Mouse (Mus musculus) embryo, embryonic 11.5 days (tissue): ENCODE measurements around the gene Smyd5.

Experiments used
- DNase-seq: peaks from one replicate; pipeline ENCODE4 v3.0.0-alpha.2; 2012; ENCODE audit warnings: low read depth, low spot score

Gene Smyd5

DNA sequence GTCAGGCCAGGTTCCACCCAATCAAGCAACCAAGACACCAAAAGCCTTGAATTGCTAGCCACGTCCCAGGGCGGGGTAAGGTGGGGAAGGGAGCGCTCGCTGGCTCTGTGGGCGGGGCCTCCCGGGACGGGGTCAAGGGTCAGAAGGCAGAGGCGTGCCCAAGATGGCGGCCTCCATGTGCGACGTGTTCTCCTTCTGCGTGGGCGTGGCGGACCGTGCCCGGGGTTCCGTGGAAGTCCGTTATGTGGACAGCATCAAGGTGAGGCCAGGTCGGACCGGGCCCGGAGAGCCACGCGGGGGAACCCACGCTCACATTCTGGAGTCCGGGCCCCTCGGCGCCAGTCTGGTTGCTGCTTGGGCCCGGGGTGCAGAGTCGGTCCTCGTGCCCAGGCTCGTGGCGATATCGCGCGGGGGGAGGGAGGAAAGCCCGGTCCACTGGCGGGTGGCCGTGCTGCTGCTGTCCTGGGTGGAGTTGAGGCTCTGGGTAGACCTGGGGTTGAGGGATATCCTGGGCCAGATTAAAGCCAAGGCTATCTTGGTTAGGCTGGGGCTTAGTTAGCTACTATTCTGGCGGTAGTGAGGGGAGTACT is at the start of gene Smyd5:
Gene Smyd5, plus strand, starts transcription at position 148 of the 590 bp plus-strand sequence.
- peak; percentile 81 for DNase-seq

DNA sequence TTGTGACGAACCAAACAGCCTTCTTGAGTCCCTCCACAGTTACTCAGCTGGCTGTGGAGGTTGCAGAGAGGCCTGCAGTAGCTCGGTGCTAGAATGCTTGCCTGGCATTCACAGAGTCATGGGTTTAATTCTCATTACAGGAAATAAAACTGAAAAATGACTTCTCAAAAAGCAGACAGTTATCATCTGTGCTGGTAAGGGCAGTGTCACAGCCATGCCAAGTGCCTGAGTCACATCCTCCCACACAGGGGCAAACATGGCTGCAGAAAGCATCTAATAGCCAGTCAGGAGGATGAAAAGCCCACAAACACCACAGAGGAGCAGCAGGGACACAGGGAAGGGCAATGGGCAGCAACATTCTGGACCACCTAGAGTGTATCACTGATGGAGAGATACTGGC is 49.0 kb upstream of the Smyd5 start:
- DNase-seq: no peak

DNA sequence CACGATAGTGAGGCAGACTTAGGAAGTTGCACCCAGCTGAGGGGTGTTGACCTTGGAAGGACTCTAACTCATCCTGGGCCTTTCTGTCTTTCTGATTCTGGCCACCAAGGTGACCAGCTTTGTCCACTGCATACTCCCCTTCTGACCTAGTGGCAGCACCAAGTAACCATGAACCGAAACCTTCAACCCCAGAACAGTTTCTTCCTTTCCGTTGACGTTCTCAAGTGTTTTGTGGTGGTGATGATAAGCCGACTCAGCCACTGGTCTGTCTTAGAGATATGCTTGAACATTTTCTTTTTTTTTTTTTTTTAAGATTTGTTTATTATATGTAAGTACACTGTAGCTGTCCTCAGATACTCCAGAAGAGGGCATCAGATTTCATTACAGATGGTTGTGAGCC is 43.2 kb upstream of the Smyd5 start:
- no peak for DNase-seq

DNA sequence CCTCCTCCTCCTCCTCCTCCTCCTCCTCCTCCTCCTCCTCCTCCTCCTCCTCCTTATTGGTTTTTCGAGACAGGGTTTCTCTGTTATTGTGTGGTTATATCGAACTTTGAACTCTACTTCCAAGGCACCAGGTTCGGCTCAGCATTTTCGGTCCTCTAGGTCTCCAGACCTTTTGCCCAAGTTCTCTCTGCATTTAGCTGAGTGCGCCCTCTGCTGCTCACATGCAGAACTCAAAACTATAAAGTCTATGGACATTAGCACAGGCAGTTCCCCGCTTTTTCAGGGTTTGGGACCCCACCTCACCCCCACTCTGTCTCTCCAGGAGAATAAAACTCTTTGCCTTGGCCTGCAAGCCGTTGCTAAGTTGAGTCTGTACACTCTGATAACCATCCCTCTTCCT is 40.0 kb upstream of the Smyd5 start:
- DNase-seq: peak; percentile 51

DNA sequence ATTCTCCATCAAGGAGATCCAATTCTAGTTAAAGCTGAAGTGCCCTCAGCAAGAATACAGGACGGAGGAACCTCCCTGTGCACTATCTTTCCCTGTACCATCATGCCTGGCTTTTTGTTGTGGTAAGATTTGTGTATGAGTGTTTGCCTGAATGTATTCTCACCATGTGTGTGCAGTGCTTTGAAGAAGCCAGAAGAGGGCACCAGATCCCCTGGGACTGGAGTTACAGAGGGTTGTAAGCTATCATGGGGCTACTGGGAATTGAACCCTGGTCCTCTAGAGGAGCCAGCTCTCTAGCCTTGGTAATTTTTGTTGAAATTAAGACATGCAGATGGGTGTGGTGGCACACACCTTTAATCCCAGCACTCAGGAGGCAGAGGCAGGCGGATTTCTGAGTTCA is 36.4 kb upstream of the Smyd5 start:
- DNase-seq: no peak

DNA sequence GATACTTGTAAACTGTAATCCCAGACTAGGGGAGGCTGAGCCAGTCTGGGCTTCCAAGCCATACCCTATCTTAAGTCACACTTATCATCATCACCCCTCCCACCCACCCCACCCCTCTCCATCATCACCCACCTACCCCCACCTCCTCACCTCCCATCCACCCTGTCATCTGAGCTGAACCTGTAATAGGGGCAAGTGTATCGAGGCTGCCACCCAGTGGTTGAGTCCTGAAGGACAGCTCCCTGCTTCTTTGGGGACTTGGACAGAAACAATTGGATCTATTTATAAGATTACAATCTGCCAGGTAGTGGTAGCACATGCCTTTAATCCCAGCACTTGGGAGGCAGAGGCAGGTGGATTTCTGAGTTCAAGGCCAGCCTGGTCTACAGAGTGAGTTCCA is 34.6 kb upstream of the Smyd5 start:
- no peak for DNase-seq

DNA sequence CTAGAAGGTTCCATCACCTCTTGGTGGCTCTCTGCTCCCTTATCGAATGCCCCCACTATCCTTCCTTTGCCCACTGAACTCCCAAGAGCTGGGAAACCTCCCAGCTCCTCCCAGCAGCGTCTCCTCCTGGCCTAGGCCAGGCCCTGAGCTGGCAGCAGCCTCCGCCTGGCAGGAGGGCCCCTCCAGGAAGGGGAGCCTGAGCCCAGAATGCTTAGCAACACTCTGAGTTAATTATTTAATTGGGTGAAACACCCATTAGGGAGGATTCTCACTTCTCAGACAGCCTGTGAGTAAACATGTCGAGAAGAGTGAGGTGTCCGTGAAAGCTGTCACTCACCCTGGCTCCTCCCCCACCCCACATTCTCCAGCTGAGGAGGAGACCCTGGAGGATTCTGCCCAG is 32.1 kb upstream of the Smyd5 start:
- DNase-seq: no peak

DNA sequence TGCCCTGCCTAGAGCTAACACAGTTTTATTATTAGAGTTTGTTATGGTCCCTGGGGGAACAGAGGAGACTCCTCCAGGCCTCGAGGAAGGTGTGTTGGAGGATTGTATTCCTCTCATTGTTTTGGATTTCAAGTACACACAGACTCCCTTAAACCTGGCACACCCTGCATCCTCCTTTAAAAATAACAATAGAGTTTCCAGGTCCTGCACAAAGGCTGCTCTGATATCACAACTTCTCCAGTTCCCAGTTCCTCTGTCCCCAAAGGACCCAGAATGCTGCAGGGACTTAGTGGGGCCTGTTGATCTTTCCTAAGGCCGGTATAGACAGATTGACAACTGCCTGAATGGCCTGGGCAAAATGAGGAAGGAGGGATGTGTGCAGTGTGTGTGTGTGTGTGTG is 29.2 kb upstream of the Smyd5 start:
- DNase-seq: no peak

DNA sequence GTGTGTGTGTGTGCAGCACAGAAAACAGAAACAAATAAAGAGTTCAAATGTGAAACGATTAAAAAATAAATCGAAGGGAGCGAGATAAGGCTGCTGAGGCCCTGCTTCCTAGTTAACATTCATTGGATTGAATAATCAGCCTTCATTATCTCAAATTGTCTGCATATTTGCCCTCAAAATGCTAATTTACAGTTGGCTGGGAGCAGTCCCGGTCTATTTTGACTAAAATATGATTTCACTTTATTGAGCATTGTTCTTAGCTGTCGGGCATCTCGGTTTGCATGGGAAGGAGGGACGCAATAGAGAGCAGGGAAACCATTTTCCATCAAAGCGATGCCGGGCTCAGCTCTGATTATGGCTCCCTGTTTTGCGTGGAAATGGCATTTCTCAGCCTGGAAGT is 28.8 kb upstream of the Smyd5 start:
- no peak for DNase-seq

DNA sequence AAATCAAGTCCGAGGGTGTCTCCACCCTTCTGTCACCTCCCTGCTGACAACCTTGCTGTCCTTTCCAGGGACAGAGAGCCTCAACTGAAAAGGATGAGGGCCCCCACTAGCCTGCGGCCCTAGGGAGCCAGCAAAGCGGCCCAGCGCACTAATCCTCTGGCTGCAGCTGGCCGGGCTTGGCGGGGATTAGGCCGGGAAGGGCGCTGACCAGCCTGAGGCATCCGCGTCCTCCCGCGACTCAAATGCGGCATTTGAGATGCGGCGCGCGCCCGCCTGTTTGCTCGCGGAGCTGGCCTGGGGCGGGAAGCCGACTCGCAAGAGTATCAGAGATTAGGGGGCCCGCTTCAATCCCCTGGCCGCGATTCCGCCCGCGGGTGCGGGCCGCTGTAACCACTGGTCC is 22.8 kb upstream of the Smyd5 start:
- DNase-seq: no peak

DNA sequence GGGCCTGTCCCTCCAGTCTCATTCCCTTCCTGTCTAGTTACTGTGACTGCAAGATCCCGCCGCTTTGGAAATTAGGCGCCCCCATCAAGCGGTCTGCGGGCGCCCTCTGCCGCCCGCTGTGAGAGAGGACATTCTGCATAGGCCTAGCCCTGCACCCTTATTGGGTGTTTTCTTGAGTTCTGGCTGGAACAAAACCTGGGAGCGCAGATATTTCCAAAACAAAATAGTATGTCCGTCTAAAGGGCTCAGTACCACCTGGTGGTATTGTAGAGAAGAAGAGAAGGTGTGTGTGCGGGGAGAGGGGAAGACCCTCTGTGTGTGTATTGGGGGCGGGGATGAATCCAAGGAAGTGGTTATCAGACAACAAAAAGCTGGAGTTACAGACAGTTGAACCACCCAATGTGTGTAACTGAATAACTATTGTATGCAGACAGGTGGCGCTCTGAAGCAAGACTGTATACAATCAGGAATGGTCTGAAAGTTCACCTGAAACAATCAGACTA is 21.0 kb upstream of the Smyd5 start:
- peak; percentile 67 for DNase-seq

DNA sequence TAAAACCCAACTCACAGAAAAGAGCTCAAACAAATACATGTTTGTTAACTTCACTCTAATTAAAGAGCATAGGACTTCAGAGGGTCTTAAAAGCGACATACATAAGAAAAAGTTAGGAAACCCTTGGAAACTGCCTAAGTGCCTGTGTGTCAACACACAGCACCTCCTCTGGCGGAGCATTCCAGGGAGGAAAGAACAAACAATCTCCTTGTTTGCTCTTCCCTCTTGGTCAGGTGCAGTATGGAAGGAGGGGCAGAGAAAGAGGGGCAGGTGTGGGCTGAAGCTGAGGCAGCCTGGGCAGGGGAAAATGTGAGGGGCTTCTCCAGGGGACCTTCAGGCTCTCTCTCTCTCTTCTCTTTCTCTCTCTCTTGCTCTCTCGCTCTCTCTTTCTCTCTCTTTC is 16.0 kb upstream of the Smyd5 start:
- DNase-seq: no peak

DNA sequence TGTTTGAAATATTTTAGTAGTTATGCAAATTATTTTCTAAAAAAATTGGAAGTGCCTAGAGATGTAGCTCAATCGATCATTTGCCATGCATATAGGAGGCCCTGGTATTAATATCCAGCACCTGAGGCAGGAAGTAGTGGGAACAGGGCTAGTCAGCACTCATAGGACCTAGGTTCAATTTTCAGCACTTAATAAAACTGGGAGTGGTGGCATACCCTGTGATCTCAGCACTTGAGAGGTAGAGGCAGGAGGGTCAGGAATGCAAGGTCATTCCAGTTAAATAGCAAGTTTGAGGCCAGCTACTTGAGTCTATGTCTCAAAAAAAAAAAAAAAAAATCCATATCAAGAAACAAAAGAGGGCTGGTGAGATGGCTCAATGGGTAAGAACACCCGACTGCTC is 12.6 kb upstream of the Smyd5 start:
- no peak for DNase-seq

DNA sequence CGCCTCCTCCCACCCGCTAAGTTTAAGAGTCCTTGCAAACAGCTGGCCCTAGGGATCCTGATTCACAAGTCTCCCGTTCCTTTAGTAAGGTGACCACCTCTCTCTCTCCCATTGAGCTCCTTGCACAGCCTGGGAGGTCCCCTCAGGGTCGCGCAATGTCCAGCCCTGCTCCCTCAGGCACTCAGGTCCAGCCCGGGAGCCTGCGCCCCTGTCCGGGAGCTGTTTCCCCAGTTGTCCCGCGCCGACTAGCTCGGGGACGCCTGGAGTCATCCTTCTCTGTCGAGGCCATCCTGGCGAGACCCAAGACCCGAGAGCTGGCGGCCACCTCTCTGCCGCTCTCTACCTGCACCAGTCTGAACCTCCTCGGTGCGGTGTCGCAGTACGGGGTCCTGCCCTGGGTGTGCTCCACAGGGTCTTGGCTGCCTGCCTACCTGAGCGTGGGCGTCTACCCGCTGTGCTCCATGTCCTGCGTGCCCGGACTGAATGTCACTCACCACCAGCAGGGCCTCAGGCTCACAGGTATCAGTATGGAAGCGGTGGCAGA is 7.9 kb upstream of the Smyd5 start, which contains the start of gene Noto:
Gene Noto, plus strand, starts transcription at position 51 of the 544 bp plus-strand sequence.
- DNase-seq: no peak

DNA sequence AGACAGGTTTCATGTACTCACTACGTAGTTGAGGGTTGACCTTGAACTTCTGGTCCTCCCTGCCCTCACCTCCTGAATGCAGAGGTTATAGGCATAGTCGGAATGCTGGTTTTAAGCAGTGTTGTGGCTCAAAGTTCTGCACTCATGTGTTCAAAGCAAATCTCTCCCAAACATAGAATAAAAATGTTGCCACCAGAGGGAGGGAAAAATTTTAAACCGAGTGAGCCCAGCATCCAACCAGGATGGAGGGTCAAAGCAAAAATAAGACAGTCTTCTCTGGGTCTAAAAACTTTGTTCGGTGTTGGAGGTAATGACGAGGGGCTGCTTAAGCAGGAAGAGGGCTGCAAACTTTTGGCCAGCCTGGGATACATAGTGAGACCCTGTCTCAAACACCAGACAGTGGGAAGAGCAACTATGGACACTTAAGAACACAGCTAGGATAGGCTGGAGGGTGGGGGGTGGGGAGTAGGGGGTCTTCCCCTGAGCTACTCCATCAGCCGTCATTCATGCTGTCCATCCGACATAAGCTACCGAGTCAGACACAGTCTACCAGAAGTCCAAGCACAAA is 431 bp upstream of the Smyd5 start:
- no peak for DNase-seq

DNA sequence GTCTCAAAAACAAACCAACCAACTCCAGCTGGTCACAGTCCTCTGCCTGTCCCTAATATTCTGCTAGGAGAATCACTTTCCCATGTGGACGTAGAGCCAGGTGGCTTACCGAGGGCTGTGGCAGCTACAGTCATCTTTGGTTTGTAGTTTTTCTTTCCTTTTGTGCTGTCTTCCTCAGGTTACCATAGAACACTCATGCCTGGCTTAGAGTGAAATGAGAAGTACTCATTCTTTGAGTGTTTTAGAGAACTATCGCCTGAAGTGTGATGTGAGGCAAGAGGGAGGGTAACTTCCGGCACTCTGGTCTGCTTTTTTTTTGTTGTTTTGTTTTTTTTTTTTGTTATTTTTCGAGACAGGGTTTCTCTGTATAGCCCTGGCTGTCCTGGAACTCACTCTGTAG is 2.1 kb downstream of the Smyd5 start:
- DNase-seq: no peak

DNA sequence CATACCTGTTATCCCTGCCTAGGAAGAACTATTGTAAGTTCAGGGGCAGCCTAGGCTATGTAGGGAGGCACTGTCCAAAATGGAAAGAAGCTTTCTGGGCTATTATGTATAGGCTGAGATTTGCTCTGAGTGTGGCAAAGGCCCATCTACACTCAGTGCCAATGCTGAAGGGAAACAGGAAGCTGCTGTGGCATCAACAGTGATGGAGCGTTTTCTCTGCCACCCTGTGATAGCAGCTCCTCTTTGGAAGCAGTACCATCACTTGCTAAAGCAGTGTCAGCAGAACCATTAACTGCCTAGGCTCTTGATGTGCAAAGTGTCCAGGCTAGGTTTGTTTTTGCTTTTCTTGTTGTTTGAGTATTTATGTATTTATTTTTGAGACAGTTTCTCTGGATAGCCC is 4.4 kb downstream of the Smyd5 start:
- no peak for DNase-seq

DNA sequence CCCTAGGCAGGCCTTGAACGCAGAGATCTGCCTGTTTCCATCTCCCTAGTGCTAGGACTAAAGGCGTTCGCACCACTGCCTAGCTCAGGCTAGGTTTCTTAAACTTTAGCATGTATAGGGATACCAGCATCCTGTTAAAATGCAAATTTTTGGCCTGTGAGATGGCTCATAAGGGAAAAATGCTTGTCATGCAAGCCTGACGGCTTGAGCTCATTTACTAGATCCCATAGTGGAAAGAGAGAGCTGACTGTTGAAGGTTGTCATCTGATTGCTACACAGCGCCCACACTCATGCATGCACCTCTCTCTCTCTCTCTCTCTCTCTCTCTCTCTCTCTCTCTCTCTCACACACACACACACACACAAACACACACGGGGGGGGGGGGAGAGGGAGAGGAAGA is 4.8 kb downstream of the Smyd5 start:
- DNase-seq: no peak

DNA sequence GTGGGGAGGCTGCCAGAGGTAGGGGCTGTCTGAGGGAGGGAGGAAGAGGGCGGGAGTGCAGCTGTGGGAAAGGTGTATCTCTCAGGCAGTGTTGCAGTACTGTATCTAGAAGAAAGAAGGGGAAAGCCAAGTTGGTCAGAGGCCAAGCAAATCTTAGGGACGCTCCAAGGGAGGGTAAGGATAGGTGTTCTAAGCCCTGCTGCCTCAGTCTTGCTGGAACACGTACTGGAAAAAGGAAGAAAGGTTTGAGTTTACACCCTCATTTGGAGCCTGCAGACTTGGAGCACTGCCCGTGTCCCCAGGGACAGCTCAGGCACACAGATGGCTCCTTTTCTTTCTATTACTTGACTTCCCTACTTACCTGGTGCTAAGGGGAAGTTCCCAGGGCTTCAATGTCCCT is 9.4 kb downstream of the Smyd5 start:
- DNase-seq: no peak

DNA sequence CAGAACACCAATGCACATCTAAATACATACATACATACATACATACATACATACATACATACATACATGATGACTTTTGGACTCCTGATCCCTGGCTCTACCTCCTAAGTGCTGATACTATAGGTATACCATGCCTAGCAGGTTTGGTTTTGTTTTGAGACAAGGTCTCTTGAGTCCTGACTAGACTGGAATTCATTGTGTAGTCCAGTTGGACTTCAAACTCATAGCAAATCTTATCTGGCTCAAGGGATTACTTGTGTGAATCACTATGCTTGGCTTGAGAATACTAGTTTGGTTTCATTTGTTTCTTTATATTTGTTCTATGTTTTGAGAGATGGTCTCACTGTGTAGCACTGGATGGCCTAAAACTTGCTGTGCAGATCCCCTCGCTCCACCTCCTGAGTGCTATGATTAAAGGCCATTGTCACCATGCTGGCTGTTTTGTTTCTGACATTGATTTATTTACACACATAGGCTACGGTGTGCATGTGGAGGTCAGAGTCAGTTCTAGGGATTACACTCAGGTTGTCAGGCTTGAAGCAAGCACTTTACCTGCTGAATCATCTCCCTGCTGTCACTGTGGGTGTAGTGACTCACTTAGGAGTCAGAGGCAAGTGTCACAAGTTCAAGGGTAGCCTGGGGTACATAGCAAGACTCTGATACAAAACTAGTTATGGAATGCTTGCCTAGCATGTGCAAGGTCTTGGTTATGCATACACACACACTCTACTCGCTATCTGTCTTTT is 11.9 kb downstream of the Smyd5 start:
- no peak for DNase-seq

DNA sequence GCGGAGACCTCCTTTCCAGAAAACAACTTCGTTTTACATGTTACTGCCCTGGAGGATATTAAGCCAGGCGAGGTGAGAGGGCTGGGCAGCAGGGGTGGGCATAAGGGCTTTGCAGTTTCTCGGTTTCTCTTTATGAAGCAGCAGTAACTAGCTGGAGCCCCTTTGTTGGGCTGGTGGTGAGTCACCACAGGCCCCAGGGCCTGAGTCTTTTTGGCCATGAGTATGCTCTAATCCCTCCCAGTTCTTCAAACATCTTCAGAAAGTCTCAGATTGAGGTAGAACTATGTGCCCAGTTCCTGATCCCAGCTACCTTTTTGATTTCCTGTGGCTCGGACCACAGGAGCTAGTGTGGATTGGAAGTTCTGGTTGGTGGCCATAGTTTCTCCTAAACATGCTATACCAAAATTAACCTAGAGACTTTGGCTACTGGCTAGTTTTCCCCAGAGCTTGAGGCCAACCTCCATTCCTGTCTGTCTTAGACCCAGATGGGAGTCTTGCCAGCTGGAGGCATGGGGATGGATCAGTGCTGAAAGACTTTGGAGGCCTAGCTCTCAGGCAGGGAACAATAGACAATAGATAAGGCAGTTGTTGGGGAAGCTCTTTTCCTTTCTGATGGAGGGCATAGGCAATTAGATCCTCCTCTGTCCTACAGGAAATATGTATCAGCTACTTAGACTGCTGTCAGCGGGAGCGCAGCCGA is 12.6 kb downstream of the Smyd5 start:
- DNase-seq: no peak

DNA sequence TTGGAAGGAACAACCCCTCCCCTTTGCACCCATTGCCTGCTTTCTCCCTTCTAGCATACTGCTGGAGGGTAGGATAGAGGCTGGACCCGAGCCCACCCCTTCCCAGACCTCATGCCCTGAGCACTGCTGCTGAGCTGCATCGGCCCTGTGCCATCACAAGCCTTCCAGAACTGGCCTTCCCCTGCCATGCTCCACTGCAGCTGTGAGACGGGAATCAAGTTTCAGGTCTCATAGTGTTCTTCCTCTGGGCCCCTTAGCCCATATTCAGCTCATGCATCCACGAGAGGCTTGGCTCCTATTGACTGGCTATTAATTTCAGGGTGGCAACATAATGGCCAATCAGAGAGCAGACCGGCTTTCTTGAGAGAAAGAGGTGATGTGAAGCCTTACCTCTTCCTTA is 13.5 kb downstream of the Smyd5 start:
- DNase-seq: no peak
